Comparison of ENCODE assay signal across 30 mouse cellular contexts in genomic region chr4:133346577-133346976, GRCm38 (mm10). TPM values are rescaled to one million over a fixed set of nuclear protein-coding genes. Genes with fewer than 3 reads are reported as not detected.
A peak's percentile ranks its signal among the peaks of the same experiment; 100 is the strongest.
DNase-seq lines count a peak whose midpoint lies in the region; ATAC-seq and TF ChIP-seq lines count a peak whose summit lies in the region.
"Had no signal": no experiment of that assay in that cellular context is flagged by ENCODE, and none has a peak within 500 bp of the region (broad histone marks: within the 10 kb centered on the region; RNA-seq: fewer than 3 reads in every experiment).

No protein-coding gene starts in this region.

- H3K27me3 ChIP-seq in heart, adult 2 months (ENCODE audit: control insufficient read depth, insufficient read depth, low read length): no peaks in the 10 kb centered on the region
- H3K27me3 ChIP-seq: embryonic facial prominence, embryonic 12.5 days; embryonic facial prominence, embryonic 15.5 days had no signal

- H3K9ac ChIP-seq in heart, adult 2 months (ENCODE audit: low read depth, low read length): no peak overlapping the region
- H3K9ac ChIP-seq: embryonic facial prominence, embryonic 12.5 days; embryonic facial prominence, embryonic 15.5 days; forebrain, postnatal 0 days; heart, embryonic 13.5 days; hindbrain, embryonic 14.5 days had no signal

- TF ChIP-seq EP300 in heart, adult 2 months (IDR thresholded peaks at IDR 0.05; ENCODE audit: insufficient read depth, low read depth, low read length): no peak

- no peaks in the 10 kb centered on the region for H3K4me1 ChIP-seq in heart, adult 2 months (ENCODE audit: control insufficient read depth, insufficient read depth, low read length)
- H3K4me1 ChIP-seq: embryonic facial prominence, embryonic 12.5 days; embryonic facial prominence, embryonic 15.5 days; heart, embryonic 10.5 days; heart, embryonic 13.5 days had no signal

- 46% methylated on average over 4 of the region's 4 CpGs for WGBS in heart, adult 2 months

- no peak overlapping the region for H3K4me3 ChIP-seq in heart, adult 2 months
- H3K4me3 ChIP-seq: embryonic facial prominence, embryonic 12.5 days; embryonic facial prominence, embryonic 15.5 days; heart, embryonic 10.5 days; heart, embryonic 13.5 days had no signal

- peak; percentile 51 for ATAC-seq in granulocyte monocyte progenitor cell, adult 5-6 weeks (replicated peaks; ENCODE audit: poor library complexity, severe bottlenecking)
- ATAC-seq: forebrain, embryonic 14.5 days; forebrain, postnatal 0 days; hindbrain, postnatal 0 days; inflammation-experienced regulatory T-cells, adult 6 months; intestine, postnatal 0 days had no signal

- no peaks in the 10 kb centered on the region for H3K36me3 ChIP-seq in heart, adult 2 months (ENCODE audit: control insufficient read depth, insufficient read depth, low read length)
- H3K36me3 ChIP-seq: embryonic facial prominence, embryonic 12.5 days; embryonic facial prominence, embryonic 15.5 days; G1E; heart, embryonic 10.5 days; heart, embryonic 13.5 days had no signal

- no peaks in the 10 kb centered on the region for H3K79me2 ChIP-seq in heart, adult 2 months (replicated peaks; ENCODE audit: control insufficient read depth, insufficient read depth, low read length)

- H3K27ac ChIP-seq in heart, adult 2 months: no peak overlapping the region
- H3K27ac ChIP-seq: embryonic facial prominence, embryonic 12.5 days; embryonic facial prominence, embryonic 15.5 days; heart, embryonic 10.5 days; heart, embryonic 13.5 days; hindbrain, embryonic 14.5 days; hindbrain, postnatal 0 days had no signal

- intact Hi-C loops in heart, adult 2 months (cut with DNase I): no loop called here

- no peak for TF ChIP-seq CTCF in heart, adult 2 months (IDR thresholded peaks at IDR 0.05)

- peak; percentile 81 for DNase-seq in heart, adult 11 months
- DNase-seq in heart, adult 2 months: no peak
- DNase-seq in ES-CJ7 (ENCODE audit: low read depth, low spot score) (peak; percentile 2), R1 (ENCODE audit: low read depth, low spot score) (peak; percentile 8)
- no peak for DNase-seq in natural killer cell, adult 2 months (ENCODE audit: low spot score in 2 of 2)
- no peak for DNase-seq in layer of hippocampus, postnatal 10 days (ENCODE audit: low spot score in 2 of 2)
- DNase-seq in thymus, postnatal 4 days: no peak
- DNase-seq: adrenal gland, postnatal 10 days; adrenal gland, postnatal 36 days; B cell, adult 2 months; cerebellum, adult 18-20 months; cerebellum, adult 9-10 months; cerebellum, postnatal 14 days; forebrain, postnatal 0 days; gastrocnemius, postnatal 10 days; gastrocnemius, postnatal 36 days; heart, adult 18-20 months; heart, postnatal 14 days; heart, postnatal 4 days had no signal

- no peak for TF ChIP-seq POLR2A in heart, adult 2 months (IDR thresholded peaks at IDR 0.05; ENCODE audit: insufficient read depth, low read depth, low read length)

RNA-seq across cellular contexts. Expression of gene Wdtc1, which starts 6.7 kb away (rescaled TPM):
- total RNA-seq in heart, adult 2 months (2021): 10 to 100 TPM; 73.6 to 96.1 TPM
- 61.8 and 65.1 TPM in 2 replicates for polyA plus RNA-seq in heart, adult 2 months (2012; rRNA removed)
- 10.2 and 10.7 TPM in 2 replicates for total RNA-seq in granulocyte monocyte progenitor cell, adult 5-6 weeks (2014; fragmentation: Nextera tagmentation)
- total RNA-seq in granulocyte monocyte progenitor cell, adult 5-6 weeks (2017): 7.2 and 9.1 TPM in 2 replicates
- total RNA-seq in layer of hippocampus, postnatal 10 days (2021): 10 to 100 TPM; 60.5 to 68.6 TPM

RNA-seq across cellular contexts. Expression of gene Slc9a1, which starts 22.9 kb away (rescaled TPM):
- 10 to 100 TPM; 17.0 to 17.4 TPM for total RNA-seq in heart, adult 2 months (2021)
- 21.4 and 21.5 TPM in 2 replicates for polyA plus RNA-seq in heart, adult 2 months (2012; rRNA removed)
- total RNA-seq in granulocyte monocyte progenitor cell, adult 5-6 weeks (2014; fragmentation: Nextera tagmentation): 17.4 and 22.1 TPM in 2 replicates
- total RNA-seq in granulocyte monocyte progenitor cell, adult 5-6 weeks (2017): 9.9 and 14.6 TPM in 2 replicates
- total RNA-seq in layer of hippocampus, postnatal 10 days (2021): 10 to 100 TPM; 45.5 to 47.4 TPM

Comparison
In these comparisons a context has a peak if more than half of its experiments do, and no peak if none do; other contexts are left out.
1. DNase-seq: peak in heart, adult 11 months (single experiment), ES-CJ7 (single experiment) and R1 (single experiment); none in heart, adult 2 months (0 of 2), natural killer cell, adult 2 months (0 of 2), layer of hippocampus, postnatal 10 days (0 of 2) and thymus, postnatal 4 days (single experiment).
2. RNA of gene Wdtc1, which starts 6.7 kb away (total RNA-seq): 73.6 to 96.1 TPM in heart, adult 2 months and 60.5 to 68.6 TPM in layer of hippocampus, postnatal 10 days; 7.2 to 10.7 TPM in granulocyte monocyte progenitor cell, adult 5-6 weeks; every median in the first group is over 4 times any median in the second.